Mouse (Mus musculus): Measurements from ENCODE around the gene Mamdc4.
A peak's percentile ranks its signal among the peaks of the same experiment; 100 is the strongest.

- TF ChIP-seq POLR2A (IDR thresholded peaks at IDR 0.05; ENCODE audit: insufficient read depth, low read depth, low read length) (peak; percentile 57), EP300 (IDR thresholded peaks at IDR 0.05; ENCODE audit: insufficient read depth, low read depth, low read length) (0 out of 2 replicates have a peak, but pooled peaks have one; percentile 8)
These were observed 46.9 kb upstream of the Mamdc4 start, which contains the start of gene Tmem141 for GRCm38 (mm10) chr2:25621229-25622200.
